Mouse (Mus musculus) CH12.LX (cell line): Measurements from ENCODE around the gene Pex7. TPM values are rescaled to one million over a fixed set of nuclear protein-coding genes. Genes with fewer than 3 reads are reported as not detected.

Source experiments
- DNase-seq: peaks from one replicate; pipeline ENCODE4 v3.0.0-alpha.2; 2013; ENCODE audit errors: extremely low read depth
- H3K27ac ChIP-seq: 2 replicates; pipeline ENCODE4 v1.5.1; 2012; ENCODE audit warnings: low read depth, mild to moderate bottlenecking, control low read depth, moderate library complexity; ENCODE audit not compliant: insufficient read depth
- H3K27me3 ChIP-seq: replicated peaks from 2 replicates; pipeline ENCODE3; 2012; ENCODE audit warnings: inconsistent platforms
- H3K36me3 ChIP-seq, 2 experiments: replicated peaks in 1 of 2; 2 replicates each; pipeline versions ENCODE3 to v1.6.1; 2012; ENCODE audit warnings: inconsistent platforms in 1 of 2, low read length in 1 of 2, mild to moderate bottlenecking in 1 of 2, mixed read lengths in 1 of 2, moderate library complexity in 1 of 2; ENCODE audit not compliant: control insufficient read depth in 1 of 2, insufficient read depth in 1 of 2
- H3K4me1 ChIP-seq, 2 experiments: 2 replicates each; pipeline ENCODE4 v1.6.1; 2012; ENCODE audit warnings: inconsistent platforms in 1 of 2, moderate library complexity in 1 of 2; ENCODE audit not compliant: insufficient read depth in 2 of 2, control insufficient read depth in 1 of 2
- H3K4me2 ChIP-seq: 2 replicates; pipeline ENCODE4 v1.6.1; 2012; ENCODE audit warnings: low read depth, mild to moderate bottlenecking, control low read depth; ENCODE audit not compliant: poor library complexity, insufficient read depth, severe bottlenecking
- H3K4me3 ChIP-seq, 3 experiments: fragments of 150-350 bp in 1 of 3; sonication (generic) in 1 of 3; replicated peaks in 1 of 3; 2 replicates each; pipeline versions ENCODE3 to v1.5.1; 2011 to 2012; ENCODE audit warnings: low read depth in 2 of 3, low read length in 2 of 3, mild to moderate bottlenecking in 2 of 3, moderate library complexity in 2 of 3, control low read depth in 1 of 3, improper control_type of control experiment in 1 of 3, inconsistent platforms in 1 of 3, mixed read lengths in 1 of 3; ENCODE audit not compliant: poor library complexity in 1 of 3
- H3K79me2 ChIP-seq: replicated peaks from 2 replicates; pipeline ENCODE4 v1.6.1; 2012; ENCODE audit warnings: mild to moderate bottlenecking, moderate library complexity; ENCODE audit not compliant: control insufficient read depth, poor library complexity, insufficient read depth, severe bottlenecking; ENCODE audit errors: extremely low read depth
- H3K9ac ChIP-seq: 2 replicates; pipeline ENCODE4 v1.6.1; 2012; ENCODE audit warnings: low read depth, mild to moderate bottlenecking, control low read depth, moderate library complexity; ENCODE audit not compliant: insufficient read depth
- H3K9me3 ChIP-seq: replicated peaks from 2 replicates; pipeline ENCODE3; 2012; ENCODE audit warnings: low read length, inconsistent platforms, mixed read lengths
- BHLHE40 ChIP-seq: IDR thresholded peaks from 2 replicates; pipeline ENCODE4 v1.6.1; 2011; ENCODE audit warnings: mild to moderate bottlenecking, low read depth, low read length, improper control_type of control experiment
- CTCF ChIP-seq, 2 experiments: IDR thresholded peaks in 1 of 2; conservative IDR thresholded peaks in 1 of 2; 2 replicates each; pipeline ENCODE4 v1.5.1; 2011 to 2012; ENCODE audit warnings: low read depth in 2 of 2, low read length in 2 of 2, improper control_type of control experiment in 1 of 2, inconsistent platforms in 1 of 2, mild to moderate bottlenecking in 1 of 2, moderate library complexity in 1 of 2
- E2F4 ChIP-seq: IDR thresholded peaks from 2 replicates; pipeline ENCODE4 v1.6.1; 2011; ENCODE audit warnings: low read depth, low read length, improper control_type of control experiment; ENCODE audit not compliant: insufficient replicate concordance
- ELF1 ChIP-seq: IDR thresholded peaks from 2 replicates; pipeline ENCODE4 v1.6.1; 2014; ENCODE audit warnings: low read depth, mild to moderate bottlenecking, inconsistent platforms, low read length, improper control_type of control experiment
- EP300 ChIP-seq: IDR thresholded peaks from 2 replicates; pipeline ENCODE4 v1.6.1; 2011; ENCODE audit warnings: low read length, improper control_type of control experiment
- GABPA ChIP-seq: IDR thresholded peaks from 2 replicates; pipeline ENCODE4 v1.6.1; 2012; ENCODE audit warnings: low read depth, low read length, improper control_type of control experiment, inconsistent platforms; ENCODE audit not compliant: insufficient replicate concordance
- HCFC1 ChIP-seq: IDR thresholded peaks from 2 replicates; pipeline ENCODE4 v1.6.1; 2012; ENCODE audit warnings: low read depth, mild to moderate bottlenecking, inconsistent platforms, low read length, improper control_type of control experiment
- IRF4 ChIP-seq: IDR thresholded peaks from 2 replicates; pipeline ENCODE4 v1.6.1; 2014; ENCODE audit warnings: low read depth, mild to moderate bottlenecking, inconsistent platforms, low read length, improper control_type of control experiment
- JUN ChIP-seq: IDR thresholded peaks from 2 replicates; pipeline ENCODE4 v1.6.1; 2011; ENCODE audit warnings: low read depth, mild to moderate bottlenecking, low read length, improper control_type of control experiment, moderate library complexity; ENCODE audit not compliant: insufficient read depth
- JUND ChIP-seq: conservative IDR thresholded peaks from 2 replicates; pipeline ENCODE4 v1.6.1; 2011; ENCODE audit warnings: low read depth, low read length, improper control_type of control experiment
- KAT2A ChIP-seq: IDR thresholded peaks from 2 replicates; pipeline ENCODE4 v1.6.1; 2012; ENCODE audit warnings: low read length, improper control_type of control experiment, inconsistent platforms; ENCODE audit not compliant: insufficient replicate concordance
- MAFK ChIP-seq: IDR thresholded peaks from 2 replicates; pipeline ENCODE4 v1.6.1; 2011; ENCODE audit warnings: low read length, improper control_type of control experiment; ENCODE audit not compliant: insufficient replicate concordance
- MAX ChIP-seq: IDR thresholded peaks from 2 replicates; pipeline ENCODE4 v1.6.1; 2011; ENCODE audit warnings: low read length, improper control_type of control experiment
- MAZ ChIP-seq: IDR thresholded peaks from 2 replicates; pipeline ENCODE4 v1.6.1; 2012; ENCODE audit warnings: low read depth, mild to moderate bottlenecking, inconsistent platforms, low read length, improper control_type of control experiment, moderate library complexity
- MXI1 ChIP-seq: IDR thresholded peaks from 2 replicates; pipeline ENCODE4 v1.6.1; 2011; ENCODE audit warnings: mild to moderate bottlenecking, low read depth, low read length, improper control_type of control experiment
- NELFE ChIP-seq: IDR thresholded peaks from 2 replicates; pipeline ENCODE4 v1.6.1; 2011; ENCODE audit warnings: low read depth, low read length, improper control_type of control experiment
- PAX5 ChIP-seq: IDR thresholded peaks from 2 replicates; pipeline ENCODE4 v1.6.1; 2012; ENCODE audit warnings: low read length, inconsistent platforms, mixed read lengths
- POLR2AphosphoS2 ChIP-seq: IDR thresholded peaks from 2 replicates; pipeline ENCODE4 v1.6.1; 2011; ENCODE audit warnings: low read depth, low read length, improper control_type of control experiment
- RAD21 ChIP-seq: IDR thresholded peaks from 2 replicates; pipeline ENCODE4 v1.6.1; 2011; ENCODE audit warnings: low read depth, mild to moderate bottlenecking, low read length, improper control_type of control experiment, moderate library complexity
- RCOR1 ChIP-seq: conservative IDR thresholded peaks from 2 replicates; pipeline ENCODE4 v1.6.1; 2012; ENCODE audit warnings: low read depth, mild to moderate bottlenecking, inconsistent platforms, low read length, improper control_type of control experiment
- SIN3A ChIP-seq: IDR thresholded peaks from 2 replicates; pipeline ENCODE4 v1.6.1; 2012; ENCODE audit warnings: low read length, improper control_type of control experiment, inconsistent platforms
- TBP ChIP-seq: conservative IDR thresholded peaks from 2 replicates; pipeline ENCODE4 v1.6.1; 2011; ENCODE audit warnings: low read depth, low read length, improper control_type of control experiment
- UBTF ChIP-seq: IDR thresholded peaks from 2 replicates; pipeline ENCODE4 v1.6.1; 2012; ENCODE audit warnings: low read depth, mild to moderate bottlenecking, inconsistent platforms, low read length, improper control_type of control experiment, moderate library complexity
- USF1 ChIP-seq: IDR thresholded peaks from 2 replicates; pipeline ENCODE4 v1.6.1; 2014; ENCODE audit warnings: low read depth, mild to moderate bottlenecking, inconsistent platforms, low read length, improper control_type of control experiment
- USF2 ChIP-seq: conservative IDR thresholded peaks from 2 replicates; pipeline ENCODE4 v1.6.1; 2011; ENCODE audit warnings: low read depth, low read length, improper control_type of control experiment
- ZC3H11A ChIP-seq: IDR thresholded peaks from 2 replicates; pipeline ENCODE4 v1.6.1; 2012; ENCODE audit warnings: low read depth, mild to moderate bottlenecking, inconsistent platforms, low read length, improper control_type of control experiment
- ZKSCAN1 ChIP-seq: IDR thresholded peaks from 2 replicates; pipeline ENCODE4 v1.6.1; 2012; ENCODE audit warnings: low read depth, inconsistent platforms, low read length, improper control_type of control experiment, borderline replicate concordance
- ZMIZ1 ChIP-seq: IDR thresholded peaks from 2 replicates; pipeline ENCODE4 v1.6.1; 2012; ENCODE audit warnings: low read depth, mild to moderate bottlenecking, inconsistent platforms, low read length, improper control_type of control experiment
- ZNF384 ChIP-seq: IDR thresholded peaks from 2 replicates; pipeline ENCODE4 v1.6.1; 2012; ENCODE audit warnings: low read depth, low read length, improper control_type of control experiment, inconsistent platforms
- dilution Hi-C: fragments of 300-500 bp; cut with MboI; formaldehyde crosslinking; loops from 2 replicates; pipeline ENCODE4 v1.14.3; 2020; ENCODE audit warnings: low sequenced_read_pairs; ENCODE audit not compliant: extremely low pct_unique_long_range_greater_than_20kb, extremely low pct_ligation_motif_present
- in situ Hi-C: fragments of 300-500 bp; cut with MboI; formaldehyde crosslinking; loops from 3 replicates; pipeline ENCODE4 v1.14.3; 2019; ENCODE audit warnings: low sequenced_read_pairs, low pct_ligation_motif_present, low pct_unique_long_range_greater_than_20kb, mixed read lengths
- polyA plus RNA-seq: library from polyadenylated mRNA; unstranded; fragments of >175 nt; gene quantifications from 2 replicates; pipeline ENCODE4 v1.2.1, GENCODE M21; 2012; ENCODE audit warnings: low read depth; ENCODE audit not compliant: insufficient read length
- total RNA-seq, 2 experiments: library from RNA; depleted of rRNA; stranded (reverse); fragments of 300-350 nt in 1 of 2; fragments of >200 nt in 1 of 2; gene quantifications; 2 replicates each; pipeline ENCODE4 v1.2.3; 2012 to 2014

The Pex7 gene
- total and polyA plus RNA-seq, 3 experiments: 26.5 to 53.6 (median 30.2) TPM

GRCm38 (mm10) chr10:19938738-19939137 lies 31.2 kb upstream of the Pex7 start:
- H3K36me3 ChIP-seq: peaks cover 8 to 31% of the 10 kb centered on the region in 2 experiments
- peak overlapping the region; percentile 74 for H3K4me2 ChIP-seq
- peak overlapping the region; percentile 90 for H3K9ac ChIP-seq
- H3K27me3 ChIP-seq: no peaks in the 10 kb centered on the region
- TF ChIP-seq TBP: no peak
- TF ChIP-seq RAD21: no peak
- no peak for TF ChIP-seq ZKSCAN1
- TF ChIP-seq KAT2A: 0 out of 2 replicates have a peak, but pooled peaks have one; percentile 3
- no peak for TF ChIP-seq GABPA
- no peak for TF ChIP-seq PAX5
- peaks cover 76% of the 10 kb centered on the region for H3K79me2 ChIP-seq
- no peak for DNase-seq
- H3K27ac ChIP-seq: peak overlapping the region; percentile 96
- peaks cover 13 to 58% of the 10 kb centered on the region in 2 experiments for H3K4me1 ChIP-seq
- peak overlapping the region in 2 of 3 experiments; percentile 10 to 37 for H3K4me3 ChIP-seq
- H3K9me3 ChIP-seq: no peaks in the 10 kb centered on the region
- dilution Hi-C loops: no loop called here
- in situ Hi-C loops: loop anchor here (10.0 kb wide), 1 partner anchor 56 kb away; no protein-coding TSS in a partner anchor

GRCm38 (mm10) chr10:19936961-19937708 lies 29.6 kb upstream of the Pex7 start:
- H3K36me3 ChIP-seq: peaks cover 0 to 15% of the 10 kb centered on the region in 2 experiments
- H3K4me1 ChIP-seq: peaks cover 13 to 52% of the 10 kb centered on the region in 2 experiments
- DNase-seq: peak; percentile 78
- H3K9me3 ChIP-seq: no peaks in the 10 kb centered on the region
- peak overlapping the region; percentile 89 for H3K27ac ChIP-seq
- in situ Hi-C loops: loop anchor here (10.0 kb wide), 1 partner anchor 58 kb away; no protein-coding TSS in a partner anchor
- H3K9ac ChIP-seq: peak overlapping the region; percentile 90
- peak overlapping the region; percentile 92 for H3K4me2 ChIP-seq
- peak overlapping the region; percentile 25 to 57 (median 53) for H3K4me3 ChIP-seq
- peaks cover 60% of the 10 kb centered on the region for H3K79me2 ChIP-seq
- H3K27me3 ChIP-seq: no peaks in the 10 kb centered on the region
- dilution Hi-C loops: no loop called here
- TF ChIP-seq MAX (no peak), PAX5 (no peak), USF1 (no peak), UBTF (no peak), E2F4 (no peak), JUN (no peak), EP300 (peak; percentile 71), RCOR1 (no peak), IRF4 (peak; percentile 72), TBP (peak; percentile 75), ZMIZ1 (peak; percentile 58; the same call in 1 of the 2 replicates), BHLHE40 (peak; percentile 30; the same call in 1 of the 2 replicates), MAFK (peak; percentile 37; the same call in 1 of the 2 replicates), HCFC1 (no peak), USF2 (no peak), ELF1 (0 out of 2 replicates have a peak, but pooled peaks have one; percentile 25), ZC3H11A (no peak), MXI1 (peak; percentile 82), ZNF384 (peak; percentile 13; the same call in 1 of the 2 replicates), KAT2A (no peak), CTCF (conservative IDR thresholded peaks at IDR 0.05 in 1 of 2, IDR thresholded peaks at IDR 0.05 in 1 of 2; ENCODE audit: low read depth in 2 of 2, low read length in 2 of 2) (no peak), GABPA (no peak), NELFE (no peak), POLR2AphosphoS2 (no peak), JUND (peak; percentile 63), MAZ (no peak), SIN3A (peak; percentile 96), ZKSCAN1 (no peak), RAD21 (no peak; the same call in none of the 2 replicates)
